8 mouse cellular contexts compared by ENCODE assay signal in the genomic region with DNA sequence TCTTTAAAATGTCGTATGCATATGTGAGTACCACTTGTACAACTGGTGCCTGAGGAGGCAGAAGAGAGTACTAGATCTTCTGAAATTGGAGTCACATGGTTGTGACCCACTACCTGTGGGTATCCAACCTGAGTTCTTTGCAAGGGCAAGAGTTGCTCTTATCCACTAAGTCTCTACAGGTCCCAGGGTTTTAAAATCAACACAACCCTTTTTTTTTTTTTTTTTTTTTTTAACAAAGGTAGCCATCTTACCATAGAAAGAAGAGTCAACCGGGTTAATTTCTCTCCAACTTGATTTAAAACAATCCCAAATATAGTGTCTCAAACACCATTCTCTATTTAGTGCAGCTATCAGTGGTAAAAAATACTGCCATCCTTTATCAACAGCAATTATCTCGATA. TPM values are rescaled to one million over a fixed set of nuclear protein-coding genes. Genes with fewer than 3 reads are reported as not detected.
A peak's percentile ranks its signal among the peaks of the same experiment; 100 is the strongest.
DNase-seq lines count a peak whose midpoint lies in the region; ATAC-seq and TF ChIP-seq lines count a peak whose summit lies in the region.

No protein-coding gene starts in this region.

- DNase-seq in heart, postnatal 4 days = no peak
- DNase-seq in embryonic facial prominence, embryonic 10.5 days (ENCODE audit: low spot score) = no peak
- no peak for DNase-seq in right cerebral cortex, postnatal 36 days (ENCODE audit: low spot score in 2 of 2)
- DNase-seq in thymus, postnatal 36 days = no peak
- no peak for DNase-seq in cerebellum, adult 2 months

- H3K4me2 ChIP-seq in heart, embryonic 14.5 days (ENCODE audit: low read length) = peak overlapping the region; percentile 85
- peak overlapping the region; percentile 73; the same call in 1 of the 2 replicates for H3K4me2 ChIP-seq in hindbrain, embryonic 13.5 days
- H3K4me2 ChIP-seq in midbrain, embryonic 13.5 days (replicated peaks) = peak overlapping the region; percentile 68

- no peak for ATAC-seq in heart, embryonic 14.5 days (ENCODE audit: insufficient number of reproducible peaks, insufficient read depth, low FRiP score, low read depth)
- no peak for ATAC-seq in hindbrain, embryonic 13.5 days (ENCODE audit: low FRiP score)
- no peak; the same call in 1 of the 2 replicates for ATAC-seq in midbrain, embryonic 13.5 days

- H3K27ac ChIP-seq in heart, embryonic 14.5 days (replicated peaks in 1 of 2; ENCODE audit: control insufficient read depth in 1 of 2, insufficient read depth in 1 of 2, low read depth in 2 of 2, low read length in 2 of 2) = no peak overlapping the region
- 0 out of 2 replicates have a peak overlapping the region, but pooled peaks have one; percentile 92 for H3K27ac ChIP-seq in embryonic facial prominence, embryonic 10.5 days (replicated peaks)
- no peak overlapping the region for H3K27ac ChIP-seq in hindbrain, embryonic 13.5 days
- H3K27ac ChIP-seq in midbrain, embryonic 13.5 days = no peak overlapping the region
- no peak overlapping the region for H3K27ac ChIP-seq in cerebellum, adult 2 months (ENCODE audit: insufficient read depth, low read length)

- H3K36me3 ChIP-seq in heart, embryonic 14.5 days (ENCODE audit: control insufficient read depth, insufficient read depth, low read length) = no peaks in the 10 kb centered on the region
- H3K36me3 ChIP-seq in embryonic facial prominence, embryonic 10.5 days (replicated peaks) = peaks cover under 1% of the 10 kb centered on the region; the same call in 1 of the 2 replicates
- no peaks in the 10 kb centered on the region for H3K36me3 ChIP-seq in hindbrain, embryonic 13.5 days
- H3K36me3 ChIP-seq in midbrain, embryonic 13.5 days = no peaks in the 10 kb centered on the region

- no peak overlapping the region for H3K9ac ChIP-seq in heart, embryonic 14.5 days (ENCODE audit: low read length)
- H3K9ac ChIP-seq in hindbrain, embryonic 13.5 days = no peak overlapping the region
- H3K9ac ChIP-seq in midbrain, embryonic 13.5 days (replicated peaks) = no peak overlapping the region

- no peak for TF ChIP-seq CTCF in cerebellum, adult 2 months (IDR thresholded peaks at IDR 0.05; ENCODE audit: borderline replicate concordance, insufficient read depth, low read depth, low read length)

- no peaks in the 10 kb centered on the region for H3K27me3 ChIP-seq in heart, embryonic 14.5 days (ENCODE audit: control insufficient read depth, insufficient read depth, low read length)
- H3K27me3 ChIP-seq in embryonic facial prominence, embryonic 10.5 days (replicated peaks; ENCODE audit: low read depth, poor library complexity, severe bottlenecking) = no peaks in the 10 kb centered on the region
- no peaks in the 10 kb centered on the region for H3K27me3 ChIP-seq in hindbrain, embryonic 13.5 days
- no peaks in the 10 kb centered on the region for H3K27me3 ChIP-seq in midbrain, embryonic 13.5 days
- no peaks in the 10 kb centered on the region for H3K27me3 ChIP-seq in cerebellum, adult 2 months (ENCODE audit: control insufficient read depth, insufficient read depth, low read length)

- no peaks in the 10 kb centered on the region for H3K9me3 ChIP-seq in heart, embryonic 14.5 days (ENCODE audit: control insufficient read depth, low read length)
- no peaks in the 10 kb centered on the region for H3K9me3 ChIP-seq in embryonic facial prominence, embryonic 10.5 days
- H3K9me3 ChIP-seq in hindbrain, embryonic 13.5 days = no peaks in the 10 kb centered on the region
- no peaks in the 10 kb centered on the region for H3K9me3 ChIP-seq in midbrain, embryonic 13.5 days

- peak overlapping the region in 1 of 2 experiments; percentile 53; a peak in 2 of 4 replicates for H3K4me3 ChIP-seq in heart, embryonic 14.5 days (ENCODE audit: control insufficient read depth in 1 of 2, insufficient read depth in 1 of 2, low read depth in 1 of 2, low read length in 2 of 2)
- H3K4me3 ChIP-seq in embryonic facial prominence, embryonic 10.5 days = peak overlapping the region; percentile 84
- peak overlapping the region; percentile 69 for H3K4me3 ChIP-seq in hindbrain, embryonic 13.5 days
- H3K4me3 ChIP-seq in midbrain, embryonic 13.5 days (replicated peaks) = peak overlapping the region; percentile 66
- H3K4me3 ChIP-seq in cerebellum, adult 2 months (replicated peaks; ENCODE audit: insufficient read depth, low read depth, low read length) = no peak overlapping the region

- 68% methylated on average over 3 of the region's 3 CpGs for WGBS in heart, embryonic 14.5 days
- WGBS in embryonic facial prominence, embryonic 10.5 days = 79% methylated on average over 3 of the region's 3 CpGs
- WGBS in hindbrain, embryonic 13.5 days = 77% methylated on average over 3 of the region's 3 CpGs
- 77% methylated on average over 3 of the region's 3 CpGs for WGBS in midbrain, embryonic 13.5 days
- WGBS in cerebellum, adult 2 months = 72% methylated on average over 3 of the region's 3 CpGs

- H3K4me1 ChIP-seq in heart, embryonic 14.5 days (ENCODE audit: control insufficient read depth in 2 of 2, insufficient read depth in 2 of 2, low read length in 2 of 2) = peaks cover 3 to 7% of the 10 kb centered on the region in 2 experiments
- H3K4me1 ChIP-seq in embryonic facial prominence, embryonic 10.5 days = peaks cover 13% of the 10 kb centered on the region
- peaks cover 7% of the 10 kb centered on the region for H3K4me1 ChIP-seq in hindbrain, embryonic 13.5 days (replicated peaks)
- H3K4me1 ChIP-seq in midbrain, embryonic 13.5 days (replicated peaks) = peaks cover 6% of the 10 kb centered on the region
- no peaks in the 10 kb centered on the region for H3K4me1 ChIP-seq in cerebellum, adult 2 months (ENCODE audit: control insufficient read depth, insufficient read depth, low read length)

- TF ChIP-seq POLR2A in cerebellum, adult 2 months (IDR thresholded peaks at IDR 0.05; ENCODE audit: borderline replicate concordance, insufficient read depth, low read length) = no peak

RNA-seq across cellular contexts. Expression of gene Ccdc14, which starts 0.5 kb away (rescaled TPM):
- polyA plus RNA-seq in heart, embryonic 14.5 days (2014; fragmentation: Nextera tagmentation; extraction: Ambion mirVana) = 6.2 and 6.6 TPM in 2 replicates
- total RNA-seq in heart, postnatal 4 days (2021) = 1 to 10 TPM; 8.0 to 8.5 TPM
- 11.1 and 12.2 TPM in 2 replicates for polyA plus RNA-seq in embryonic facial prominence, embryonic 10.5 days (2016; fragmentation: Nextera tagmentation; extraction: Ambion mirVana)
- polyA plus RNA-seq in hindbrain, embryonic 13.5 days (2015; fragmentation: Nextera tagmentation; extraction: Ambion mirVana) = 4.5 and 4.8 TPM in 2 replicates
- polyA plus RNA-seq in midbrain, embryonic 13.5 days (2015; fragmentation: Nextera tagmentation; extraction: Ambion mirVana) = 5.5 TPM in 2 replicates
- 2.6 and 3.1 TPM in 2 replicates for polyA plus RNA-seq in cerebellum, adult 2 months (2012; rRNA removed)

RNA-seq across cellular contexts. Expression of gene Ropn1, which starts 40.2 kb away (rescaled TPM):
- polyA plus RNA-seq in heart, embryonic 14.5 days (2014; fragmentation: Nextera tagmentation; extraction: Ambion mirVana) = 0.47 and 0.62 TPM in 2 replicates
- under 1 TPM; 0.95 to 0.99 TPM for total RNA-seq in heart, postnatal 4 days (2021)
- polyA plus RNA-seq in embryonic facial prominence, embryonic 10.5 days (2016; fragmentation: Nextera tagmentation; extraction: Ambion mirVana) = not detected in 2 replicates
- polyA plus RNA-seq in hindbrain, embryonic 13.5 days (2015; fragmentation: Nextera tagmentation; extraction: Ambion mirVana) = not detected in 2 replicates
- not detected in 2 replicates for polyA plus RNA-seq in midbrain, embryonic 13.5 days (2015; fragmentation: Nextera tagmentation; extraction: Ambion mirVana)
- polyA plus RNA-seq in cerebellum, adult 2 months (2012; rRNA removed) = 0.33 TPM in 1 of 2 replicates, not detected in the other

RNA-seq across cellular contexts. Expression of gene Mylk, which starts 55.1 kb away (rescaled TPM):
- 5.3 and 8.5 TPM in 2 replicates for polyA plus RNA-seq in heart, embryonic 14.5 days (2014; fragmentation: Nextera tagmentation; extraction: Ambion mirVana)
- 10 to 100 TPM; 32.0 to 34.4 TPM for total RNA-seq in heart, postnatal 4 days (2021)
- 3.0 and 3.5 TPM in 2 replicates for polyA plus RNA-seq in embryonic facial prominence, embryonic 10.5 days (2016; fragmentation: Nextera tagmentation; extraction: Ambion mirVana)
- 4.9 and 5.0 TPM in 2 replicates for polyA plus RNA-seq in hindbrain, embryonic 13.5 days (2015; fragmentation: Nextera tagmentation; extraction: Ambion mirVana)
- polyA plus RNA-seq in midbrain, embryonic 13.5 days (2015; fragmentation: Nextera tagmentation; extraction: Ambion mirVana) = 3.7 and 3.9 TPM in 2 replicates
- 6.3 and 6.5 TPM in 2 replicates for polyA plus RNA-seq in cerebellum, adult 2 months (2012; rRNA removed)
